In the genomic region with DNA sequence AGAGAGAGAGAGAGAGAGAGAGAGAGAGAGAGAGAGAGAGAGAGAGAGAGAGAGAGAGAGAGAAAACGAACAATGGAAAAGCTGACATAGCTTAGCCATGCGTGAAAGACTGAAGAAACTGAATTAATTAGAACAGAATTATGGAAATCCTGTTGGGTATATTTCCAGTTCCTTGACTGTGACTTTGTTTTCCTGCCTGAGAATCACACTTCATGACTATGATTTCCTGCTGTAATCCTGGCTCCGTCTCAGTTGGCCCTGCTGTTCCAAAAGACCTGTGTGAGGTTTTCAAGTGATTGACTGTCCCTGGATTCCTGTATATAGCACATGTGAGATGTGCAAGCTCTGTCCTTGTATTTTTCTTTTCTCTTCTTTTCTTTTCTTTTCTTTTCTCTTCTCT, we compare ENCODE assay signal across 18 mouse cellular contexts.
DNase-seq lines count a peak whose midpoint lies in the region; ATAC-seq lines count a peak whose summit lies in the region.
"Had no signal": no experiment of that assay in that cellular context is flagged by ENCODE, and none has a peak within 500 bp of the region (broad histone marks: within the 10 kb centered on the region; RNA-seq: fewer than 3 reads in every experiment).

No protein-coding gene starts in this region.

- no peaks in the 10 kb centered on the region for H3K36me3 ChIP-seq in midbrain, embryonic 12.5 days
- no peaks in the 10 kb centered on the region for H3K36me3 ChIP-seq in midbrain, embryonic 15.5 days (replicated peaks)
- H3K36me3 ChIP-seq in forebrain, embryonic 14.5 days (ENCODE audit: control insufficient read depth, insufficient read depth, low read length): no peaks in the 10 kb centered on the region
- H3K36me3 ChIP-seq: G1E; hindbrain, embryonic 13.5 days had no signal

- no peak overlapping the region for H3K9ac ChIP-seq in midbrain, embryonic 12.5 days (replicated peaks)
- no peak overlapping the region for H3K9ac ChIP-seq in midbrain, embryonic 15.5 days
- H3K9ac ChIP-seq in forebrain, embryonic 14.5 days (ENCODE audit: low read length): no peak overlapping the region
- H3K9ac ChIP-seq: hindbrain, embryonic 13.5 days; liver, embryonic 14.5 days; lung, embryonic 14.5 days had no signal

- no peak overlapping the region for H3K4me2 ChIP-seq in midbrain, embryonic 12.5 days (replicated peaks)
- no peak overlapping the region for H3K4me2 ChIP-seq in midbrain, embryonic 15.5 days
- no peak overlapping the region for H3K4me2 ChIP-seq in forebrain, embryonic 14.5 days (ENCODE audit: low read length)
- H3K4me2 ChIP-seq: hindbrain, embryonic 13.5 days; lung, embryonic 14.5 days had no signal

- H3K4me3 ChIP-seq in midbrain, embryonic 12.5 days: no peak overlapping the region
- H3K4me3 ChIP-seq in midbrain, embryonic 15.5 days: no peak overlapping the region
- H3K4me3 ChIP-seq in forebrain, embryonic 14.5 days (ENCODE audit: low read depth, low read length): no peak overlapping the region
- H3K4me3 ChIP-seq: gastrocnemius, adult 2 months; hindbrain, embryonic 13.5 days had no signal

- no peak for ATAC-seq in cerebellum, adult (ENCODE audit: insufficient number of reproducible peaks, low FRiP score, low TSS enrichment)
- ATAC-seq in midbrain, embryonic 12.5 days (ENCODE audit: low FRiP score, low read depth): peak; percentile 41; the same call in 1 of the 2 replicates
- no peak for ATAC-seq in midbrain, embryonic 15.5 days (replicated peaks)
- ATAC-seq in forebrain, embryonic 14.5 days: no peak
- ATAC-seq: inflammation-experienced regulatory T-cells, adult 6 months had no signal

- no peak overlapping the region for H3K27ac ChIP-seq in midbrain, embryonic 12.5 days (replicated peaks)
- H3K27ac ChIP-seq in midbrain, embryonic 15.5 days: no peak overlapping the region
- no peak overlapping the region for H3K27ac ChIP-seq in forebrain, embryonic 14.5 days (ENCODE audit: low read depth, low read length)
- H3K27ac ChIP-seq: gastrocnemius, adult 2 months; hindbrain, embryonic 13.5 days; liver, embryonic 14.5 days had no signal

- DNase-seq in cerebellum, postnatal 36 days: peak; percentile 4 to 10
- peak; percentile 56 for DNase-seq in forebrain, embryonic 14.5 days (ENCODE audit: low spot score)
- peak; percentile 45 for DNase-seq in retina, postnatal 1 day
- no peak for DNase-seq in frontal cortex, adult 2 months (ENCODE audit: extremely low spot score in 1 of 2, low spot score in 1 of 2)
- DNase-seq: adrenal gland, adult 2 months; B cell, adult 2 months; gastrocnemius, adult 2 months; kidney, adult 18-20 months; kidney, postnatal 4 days; lung, embryonic 14.5 days had no signal

- no peaks in the 10 kb centered on the region for H3K9me3 ChIP-seq in midbrain, embryonic 12.5 days
- no peaks in the 10 kb centered on the region for H3K9me3 ChIP-seq in midbrain, embryonic 15.5 days
- no peaks in the 10 kb centered on the region for H3K9me3 ChIP-seq in forebrain, embryonic 14.5 days (replicated peaks; ENCODE audit: control insufficient read depth, low read length)
- H3K9me3 ChIP-seq: hindbrain, embryonic 13.5 days had no signal

- no peaks in the 10 kb centered on the region for H3K4me1 ChIP-seq in midbrain, embryonic 12.5 days
- no peaks in the 10 kb centered on the region for H3K4me1 ChIP-seq in midbrain, embryonic 15.5 days
- H3K4me1 ChIP-seq in forebrain, embryonic 14.5 days (ENCODE audit: control insufficient read depth, insufficient read depth, low read length): no peaks in the 10 kb centered on the region
- H3K4me1 ChIP-seq: hindbrain, embryonic 13.5 days had no signal

- no peaks in the 10 kb centered on the region for H3K27me3 ChIP-seq in midbrain, embryonic 12.5 days
- no peaks in the 10 kb centered on the region for H3K27me3 ChIP-seq in midbrain, embryonic 15.5 days (replicated peaks)
- no peaks in the 10 kb centered on the region for H3K27me3 ChIP-seq in forebrain, embryonic 14.5 days (replicated peaks; ENCODE audit: control insufficient read depth, insufficient read depth, low read length)
- H3K27me3 ChIP-seq: CH12.LX; hindbrain, embryonic 13.5 days had no signal

- 42% methylated on average over 3 of the region's 3 CpGs for WGBS in midbrain, embryonic 12.5 days
- 22% methylated on average over 3 of the region's 3 CpGs for WGBS in midbrain, embryonic 15.5 days
- 30% methylated on average over 3 of the region's 3 CpGs for WGBS in forebrain, embryonic 14.5 days

Comparison
In these comparisons a context has a peak if more than half of its experiments do, and no peak if none do; other contexts are left out.
1. DNase-seq: peak in cerebellum, postnatal 36 days (2 of 2), forebrain, embryonic 14.5 days (single experiment) and retina, postnatal 1 day (single experiment); none in frontal cortex, adult 2 months (0 of 2).